Mouse (Mus musculus): Measurements from ENCODE around the gene AC131692.1.
"Not testable (repeated sequence)": the region's sequence is repeated elsewhere in the genome, so short reads cannot be mapped to it uniquely, and the experiment has no call there.

The AC131692.1 gene

DNA sequence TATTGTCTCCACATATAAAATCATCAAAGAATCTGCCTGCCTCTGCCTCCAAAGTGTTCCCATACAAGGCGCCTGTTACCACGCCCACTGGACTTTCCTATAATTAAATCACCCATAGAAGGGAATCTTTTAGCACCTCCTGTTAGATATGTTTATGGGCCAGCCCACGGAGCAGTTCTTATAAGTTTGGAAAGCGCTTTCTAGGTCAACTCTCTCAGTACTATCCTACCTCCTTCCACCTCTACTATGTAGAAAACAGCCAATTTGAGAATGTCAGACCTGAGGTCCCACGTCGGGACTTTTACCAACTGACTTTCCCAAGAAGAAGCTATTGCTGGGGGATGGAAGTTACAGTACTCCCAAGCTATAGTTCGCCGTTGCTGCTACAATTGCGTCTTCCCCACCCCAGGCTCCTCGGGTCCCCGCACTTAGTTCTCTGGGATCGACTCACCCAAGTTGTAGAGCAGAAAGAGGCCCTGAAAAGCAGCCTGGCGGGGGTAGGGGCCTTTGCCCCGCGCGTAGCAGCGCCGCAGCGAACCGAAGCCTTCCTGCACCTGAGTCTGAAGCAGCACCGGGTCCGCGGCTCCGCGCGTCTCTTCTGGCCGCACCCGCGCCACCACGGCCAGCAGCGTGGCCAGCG is 23.2 kb downstream of the AC131692.1 start:
- DNase-seq (ENCODE audit: low read depth, low spot score): no peak

DNA sequence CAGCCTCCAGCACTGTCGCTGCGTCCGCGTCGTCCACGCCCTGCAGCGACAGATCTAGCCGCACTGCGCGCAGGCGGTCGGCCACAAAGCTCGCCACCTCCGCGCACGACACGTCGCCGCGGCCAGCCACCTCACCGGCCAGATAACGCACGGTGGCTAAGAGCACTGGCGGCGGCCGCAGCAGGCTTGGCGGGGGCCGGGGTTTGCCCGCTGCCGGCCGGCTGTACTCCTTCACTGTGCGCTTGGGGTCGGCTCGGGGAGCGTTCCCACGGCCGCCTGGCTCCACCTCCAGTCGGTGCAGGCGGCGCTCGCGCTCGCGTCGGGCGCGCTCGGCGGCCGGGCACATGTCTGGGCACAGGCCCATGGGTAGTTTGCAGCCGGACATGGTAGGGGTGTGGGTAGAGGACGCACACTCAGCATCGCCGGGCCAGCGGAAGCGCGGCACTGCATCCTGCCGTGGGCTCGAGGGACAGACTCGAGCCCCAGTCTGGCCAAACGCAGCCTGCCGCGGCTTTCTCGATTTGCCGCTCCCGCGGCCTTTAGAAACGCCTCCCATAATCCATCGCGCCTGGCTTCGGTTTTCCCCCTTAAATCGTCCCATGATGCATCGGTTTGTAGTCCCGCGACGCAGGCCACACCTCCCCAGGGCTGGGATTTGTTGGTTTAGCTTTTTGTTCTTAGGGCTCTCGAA is 23.9 kb downstream of the AC131692.1 start, which contains the start of gene Sac3d1:
Gene Sac3d1, minus strand, starts transcription at position 665 of the 691 bp plus-strand sequence.
- peak; percentile 97 for DNase-seq (ENCODE audit: low read depth, low spot score)

DNA sequence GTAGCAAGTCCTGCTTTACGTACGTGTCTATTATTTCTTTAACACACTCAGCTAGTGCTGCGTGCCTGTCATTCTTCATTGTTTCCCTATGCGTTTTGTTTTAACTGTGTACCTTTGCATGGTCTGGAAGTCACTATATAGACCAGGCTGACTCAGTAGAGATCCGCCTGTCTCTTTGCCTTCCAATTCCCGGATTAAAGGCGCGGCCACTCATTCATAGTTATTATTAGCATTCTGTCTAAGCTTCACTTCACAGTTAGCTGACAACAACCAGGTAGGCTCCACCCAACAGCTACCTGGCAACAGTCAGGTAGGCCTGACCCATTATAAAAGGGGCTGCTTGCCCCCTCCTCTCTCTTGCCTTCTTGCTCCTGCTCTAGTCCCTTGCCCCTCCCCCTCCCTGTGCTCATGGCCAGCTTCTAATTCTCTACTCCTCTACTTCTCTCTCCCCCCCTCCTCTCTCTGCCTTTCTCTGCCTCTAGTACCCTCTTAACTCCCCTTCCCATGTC is 24.5 kb downstream of the AC131692.1 start:
- DNase-seq (ENCODE audit: low read depth, low spot score): no peak

DNA sequence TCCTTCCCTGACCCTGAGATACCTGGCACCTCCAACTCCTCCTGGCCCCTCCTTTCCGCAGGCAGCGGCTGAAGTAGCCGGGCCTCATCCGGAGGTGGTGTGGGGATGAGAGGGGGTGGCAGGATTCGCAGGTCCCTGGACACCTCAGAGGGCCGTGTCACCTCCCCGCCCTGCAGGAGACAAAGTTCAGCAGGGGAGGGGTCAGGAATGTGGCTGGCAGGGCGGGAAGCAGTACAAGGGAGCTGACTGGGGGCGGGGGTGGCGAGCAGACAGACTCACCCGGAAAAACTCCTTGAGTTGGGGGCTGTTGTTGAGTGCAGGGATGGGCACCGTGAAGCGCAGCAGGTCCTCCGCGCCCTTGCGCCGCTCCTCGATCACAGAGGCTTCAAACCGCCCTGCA is 27.5 kb downstream of the AC131692.1 start:
- DNase-seq (ENCODE audit: low read depth, low spot score): no peak

DNA sequence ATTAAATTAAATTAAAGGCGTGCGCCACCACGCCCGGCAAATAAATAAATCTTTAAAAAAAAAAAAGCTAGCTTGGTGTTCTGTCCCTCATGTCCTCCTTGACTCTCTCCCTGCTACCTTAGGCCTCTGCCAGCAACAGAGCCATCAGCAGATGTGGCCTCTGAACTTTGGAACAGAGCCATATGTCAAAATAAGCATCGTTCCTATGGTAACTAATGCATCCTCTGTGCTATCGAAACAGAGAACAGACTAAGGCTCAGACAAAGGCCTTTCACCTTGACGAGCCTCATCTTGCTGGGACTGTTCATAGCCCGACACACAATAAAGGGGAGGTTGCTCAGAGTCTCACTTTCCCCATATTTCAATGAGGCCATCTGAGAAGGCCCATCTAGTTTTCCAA is 29.1 kb downstream of the AC131692.1 start:
- DNase-seq (ENCODE audit: low read depth, low spot score): no peak

DNA sequence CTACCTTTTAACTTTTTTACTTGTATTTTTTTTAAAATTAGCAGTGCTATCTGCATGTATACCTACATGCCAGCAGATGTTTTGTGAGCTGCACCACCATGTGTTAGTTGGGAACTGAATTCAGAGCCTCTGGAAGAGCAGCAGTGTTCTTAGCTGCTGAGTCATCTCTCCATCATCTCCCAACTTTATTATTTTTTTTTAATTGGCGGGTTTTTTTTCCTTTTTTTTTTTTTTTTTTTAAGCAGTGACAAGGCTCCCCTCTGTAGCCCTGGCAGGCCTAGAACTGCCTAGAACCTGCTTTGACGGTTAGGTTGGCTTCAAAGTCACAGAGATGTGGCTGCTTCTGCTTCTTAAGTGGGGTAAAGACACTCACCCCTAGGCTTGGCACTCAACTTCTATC is 30.7 kb downstream of the AC131692.1 start:
- no peak for DNase-seq (ENCODE audit: low read depth, low spot score)

DNA sequence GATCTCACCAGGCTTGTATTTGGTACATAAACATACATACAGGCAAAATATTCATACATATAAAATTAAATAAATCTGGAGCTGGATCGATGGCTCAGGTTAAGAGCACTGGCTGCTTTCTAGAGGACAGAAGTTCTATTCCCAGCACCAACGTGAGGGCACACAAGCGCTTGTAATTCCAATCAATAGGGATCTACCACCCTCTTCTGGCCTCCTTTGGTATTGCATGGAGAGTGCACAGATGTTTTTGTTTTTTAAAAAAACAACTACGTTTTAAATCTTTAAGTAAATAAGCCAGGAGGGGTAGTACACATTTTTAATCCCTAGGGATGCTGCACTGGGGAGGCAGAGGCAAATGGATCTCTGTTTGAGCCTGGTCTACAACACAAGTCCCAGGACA is 32.1 kb downstream of the AC131692.1 start:
- DNase-seq (ENCODE audit: low read depth, low spot score): no peak

DNA sequence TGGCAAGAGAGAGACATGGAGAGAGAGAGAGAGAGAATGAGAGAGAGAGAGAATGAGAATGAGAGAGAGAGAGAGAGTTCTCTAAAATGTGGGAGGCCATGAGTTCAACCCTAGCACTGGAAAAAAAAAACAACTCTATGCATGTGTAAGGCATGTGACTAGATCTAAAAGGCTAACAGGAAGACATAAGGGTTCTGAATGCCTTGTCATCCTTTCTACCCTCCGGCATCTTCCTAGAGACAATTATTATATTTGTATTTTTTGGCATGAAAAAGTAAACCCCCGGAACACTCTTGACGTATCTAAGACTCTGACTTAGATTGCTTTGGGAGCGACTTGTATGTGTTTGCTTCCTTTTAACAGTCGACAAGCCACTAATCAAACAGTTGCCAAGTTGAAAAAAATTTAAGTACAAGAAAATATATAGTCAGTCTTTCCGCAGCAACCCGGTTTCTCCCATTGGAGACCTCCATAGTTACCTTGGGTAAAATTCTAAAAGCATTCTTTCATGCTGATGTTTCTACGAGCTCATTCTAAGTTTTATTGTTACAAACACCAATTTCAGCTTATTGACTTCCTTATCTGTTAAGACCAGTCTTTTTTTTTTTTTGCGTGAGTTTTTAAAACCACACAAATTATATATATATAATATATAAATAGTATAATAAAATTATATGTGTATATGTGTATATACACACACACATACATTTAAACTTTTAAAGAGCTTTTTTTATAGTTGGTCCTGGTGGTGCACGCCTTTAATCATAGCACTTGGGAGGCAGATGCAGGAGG is 32.8 kb downstream of the AC131692.1 start:
- no peak for DNase-seq (ENCODE audit: low read depth, low spot score)

DNA sequence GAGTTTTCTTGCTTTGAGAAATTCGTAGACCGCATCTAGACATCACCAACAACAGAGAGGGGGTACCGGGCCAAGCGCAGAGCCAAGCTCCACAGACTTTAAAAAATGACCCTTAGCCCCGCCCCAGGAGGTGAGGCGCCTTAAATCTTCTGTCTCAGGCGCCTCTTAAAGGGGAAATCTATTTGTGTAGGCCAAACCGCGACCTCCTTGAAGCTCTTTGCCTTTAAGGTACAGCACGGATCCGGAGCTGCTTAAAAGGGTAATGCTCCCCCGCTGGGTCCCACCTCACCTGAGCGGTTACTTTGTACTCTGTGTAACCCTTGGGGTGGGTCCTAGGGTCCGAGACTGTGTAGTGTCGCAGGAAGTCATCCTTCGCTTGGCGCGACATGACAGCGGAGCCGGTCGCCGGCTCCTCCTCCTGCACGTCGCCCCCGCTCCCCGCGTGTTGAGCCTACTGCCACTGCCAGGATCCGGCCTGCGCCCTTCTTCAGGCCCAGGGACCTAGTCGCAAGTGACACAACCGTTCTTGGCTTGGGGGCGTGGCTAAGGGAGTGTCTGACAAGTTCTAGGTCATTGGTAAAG is 33.6 kb downstream of the AC131692.1 start, which contains the start of gene Snx15:
Gene Snx15, minus strand, starts transcription at position 545 of the 582 bp plus-strand sequence.
- peak; percentile 98 for DNase-seq (ENCODE audit: low read depth, low spot score)

DNA sequence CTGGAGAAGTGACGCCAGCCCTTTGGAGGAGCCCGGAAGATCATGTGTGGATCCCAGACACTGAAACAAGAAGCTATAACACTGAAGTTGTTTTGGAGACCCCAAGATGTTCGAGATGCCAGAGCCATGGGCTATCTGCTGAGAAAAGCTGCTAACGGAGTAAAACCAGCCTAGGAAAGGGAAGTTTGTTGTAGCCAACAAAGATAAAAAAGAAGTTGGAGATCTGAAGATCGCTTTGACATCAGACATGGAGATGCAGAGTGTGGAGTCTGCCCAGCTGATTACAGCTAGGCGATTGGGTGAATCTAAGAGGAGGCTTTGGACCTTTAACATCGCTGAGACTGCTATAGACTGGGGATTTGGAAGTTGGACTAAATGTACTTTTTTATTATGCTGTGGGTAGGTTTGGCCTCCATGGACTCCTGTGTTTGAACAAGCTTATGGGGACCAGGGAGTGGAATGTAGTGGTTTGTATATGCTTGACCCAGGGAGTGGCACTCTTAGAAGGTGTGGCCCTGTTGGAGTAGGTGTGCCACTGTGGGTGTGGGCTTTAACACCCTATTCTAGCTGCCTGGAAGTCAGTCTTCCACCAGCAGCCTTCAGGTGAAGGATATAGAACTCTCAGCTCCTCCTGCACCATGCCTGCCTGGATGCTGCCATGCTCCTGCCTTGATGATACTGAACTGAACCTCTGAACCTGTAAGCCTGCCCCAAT is 36.4 kb downstream of the AC131692.1 start:
- not testable (repeated sequence) for DNase-seq (ENCODE audit: low read depth, low spot score)

DNA sequence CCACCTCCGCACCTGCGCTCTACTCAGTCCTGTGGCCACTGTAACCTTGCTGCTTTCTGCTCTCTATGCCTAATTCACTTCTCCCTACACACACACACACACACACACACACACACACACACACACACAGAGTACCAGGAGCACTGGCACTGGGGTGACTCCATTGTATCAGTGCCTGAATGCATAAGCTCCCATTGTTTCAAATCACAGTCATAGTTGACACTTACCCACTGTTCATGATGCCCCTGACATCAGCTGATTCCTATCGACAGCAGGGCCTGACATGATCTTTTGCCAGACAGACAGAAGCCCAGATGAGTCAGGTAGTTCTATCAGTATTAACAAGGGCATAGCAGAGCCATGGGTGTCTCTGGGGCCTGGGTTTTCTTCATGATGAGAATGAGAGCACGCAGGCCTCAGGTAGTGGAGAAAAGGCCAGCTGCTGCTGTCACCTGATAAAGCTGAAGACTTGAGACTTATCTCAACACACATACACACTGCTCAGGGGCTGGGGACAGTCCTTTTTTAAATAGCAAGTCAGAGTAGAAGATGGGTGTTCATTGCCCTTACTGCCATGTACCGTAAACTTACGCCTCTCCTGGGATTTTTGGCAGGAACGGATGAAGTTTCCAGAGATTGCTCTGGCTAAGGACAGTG is 38.1 kb downstream of the AC131692.1 start:
- DNase-seq (ENCODE audit: low read depth, low spot score): no peak

DNA sequence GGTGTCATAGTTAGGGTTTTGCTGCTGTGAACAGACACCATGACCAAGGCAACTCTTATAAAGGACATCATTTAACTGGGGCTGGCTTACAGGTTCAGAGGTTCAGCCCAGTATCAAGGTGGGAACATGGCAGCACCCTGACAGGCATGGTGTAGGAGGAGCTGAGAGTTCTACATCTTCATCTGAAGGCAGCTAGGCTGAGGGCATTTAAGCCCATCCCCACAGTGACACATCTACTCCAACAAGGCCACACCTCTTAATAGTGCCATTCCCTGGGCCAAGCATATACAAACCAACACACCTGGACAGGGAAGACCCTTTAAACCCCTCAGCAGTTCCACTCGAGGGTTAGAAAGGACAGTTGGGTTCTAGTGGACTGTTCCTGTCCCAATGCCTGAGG is 39.0 kb downstream of the AC131692.1 start:
- not testable (repeated sequence) for DNase-seq (ENCODE audit: low read depth, low spot score)

DNA sequence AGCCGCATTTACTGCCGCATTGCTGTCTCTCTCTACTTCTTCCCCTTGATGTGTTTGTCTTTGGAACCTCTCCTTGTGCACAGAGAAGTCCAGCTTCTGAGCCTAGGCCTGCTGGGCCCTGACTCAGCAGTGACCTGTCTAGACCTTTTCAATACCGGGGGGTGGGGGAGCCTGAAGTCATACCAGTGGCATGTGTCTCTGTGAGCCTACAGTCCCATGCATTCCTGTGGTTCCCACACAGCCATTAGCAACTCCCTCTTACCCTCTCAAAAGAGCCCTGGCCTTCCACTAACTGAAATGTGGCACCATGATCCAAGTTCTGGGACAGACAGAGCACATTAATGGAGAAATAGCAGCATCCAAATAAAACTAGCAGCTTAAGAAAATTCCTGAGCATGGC is 42.2 kb downstream of the AC131692.1 start:
- DNase-seq (ENCODE audit: low read depth, low spot score): no peak

DNA sequence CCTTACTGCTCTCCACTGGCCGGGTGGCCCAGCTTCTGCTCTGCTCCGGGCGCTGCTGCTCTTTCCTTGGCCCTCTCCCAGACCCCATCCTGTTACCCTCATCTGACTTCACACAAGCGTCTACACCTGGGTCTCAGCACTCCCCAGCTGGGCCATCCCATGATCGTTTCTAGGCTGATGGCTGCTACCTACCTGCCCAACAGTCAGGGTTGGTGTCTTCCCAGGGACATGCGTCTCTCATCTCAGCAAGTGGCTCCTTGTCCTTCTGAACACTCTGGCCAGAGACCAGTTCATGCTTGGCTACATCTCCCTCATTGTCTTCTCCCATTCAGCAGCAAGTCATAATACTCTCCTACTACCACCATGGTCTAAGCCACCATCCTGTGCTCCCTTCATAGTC is 45.5 kb downstream of the AC131692.1 start:
- DNase-seq (ENCODE audit: low read depth, low spot score): no peak

DNA sequence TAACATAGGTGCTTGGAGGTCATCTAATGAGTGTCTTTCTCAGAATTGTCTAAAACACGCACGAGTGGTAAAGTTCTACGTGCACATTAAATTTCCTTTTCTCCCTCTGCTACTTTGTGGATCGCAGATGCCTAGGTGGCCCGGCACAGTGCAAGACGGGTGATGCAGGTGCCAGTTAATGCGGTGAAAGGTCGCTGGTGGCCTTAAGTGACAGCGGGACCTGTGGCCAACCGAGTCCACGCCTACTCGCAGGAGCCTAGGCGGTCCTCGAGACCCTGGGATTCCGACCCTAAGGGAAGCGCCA is 46.1 kb downstream of the AC131692.1 start:
- no peak for DNase-seq (ENCODE audit: low read depth, low spot score)

DNA sequence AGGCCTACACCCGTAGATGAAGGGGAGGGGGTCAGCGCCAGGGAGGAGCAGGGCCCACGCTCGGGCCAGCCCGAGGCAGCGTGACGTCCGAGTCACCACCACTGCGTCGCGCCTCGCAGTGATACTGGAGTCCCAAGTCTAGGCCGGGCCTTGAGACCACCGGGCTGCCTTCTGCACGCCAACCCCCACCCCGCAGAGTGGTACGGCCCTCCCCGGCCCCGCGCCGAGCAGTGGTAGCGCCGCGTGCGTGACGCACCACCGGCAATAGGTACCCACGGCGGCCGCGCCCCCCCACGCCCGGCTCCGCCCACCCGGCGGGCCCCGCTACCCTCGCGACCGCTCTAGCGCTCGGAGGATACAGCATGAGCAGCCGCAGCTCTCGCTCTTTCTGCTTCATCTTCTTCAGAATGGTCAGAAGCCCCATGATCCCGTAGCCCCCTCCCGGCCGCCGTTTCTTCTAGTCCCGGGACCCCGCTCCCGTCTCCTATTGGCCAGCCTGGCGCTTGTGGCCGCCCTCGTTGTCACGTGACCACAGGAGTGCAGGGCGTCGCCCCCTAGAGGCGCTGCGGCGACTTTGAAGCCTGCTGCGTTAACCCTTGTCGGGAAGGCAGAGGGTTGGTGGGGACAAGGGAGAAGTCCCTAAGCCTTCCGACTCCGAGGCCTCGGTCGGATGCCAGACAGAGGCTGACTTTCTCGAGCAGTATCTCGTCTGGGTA is 46.6 kb downstream of the AC131692.1 start, which contains the start of gene Batf2:
Gene Batf2, plus strand, starts transcription at position 306 of the 716 bp plus-strand sequence.
- DNase-seq (ENCODE audit: low read depth, low spot score): peak; percentile 96

DNA sequence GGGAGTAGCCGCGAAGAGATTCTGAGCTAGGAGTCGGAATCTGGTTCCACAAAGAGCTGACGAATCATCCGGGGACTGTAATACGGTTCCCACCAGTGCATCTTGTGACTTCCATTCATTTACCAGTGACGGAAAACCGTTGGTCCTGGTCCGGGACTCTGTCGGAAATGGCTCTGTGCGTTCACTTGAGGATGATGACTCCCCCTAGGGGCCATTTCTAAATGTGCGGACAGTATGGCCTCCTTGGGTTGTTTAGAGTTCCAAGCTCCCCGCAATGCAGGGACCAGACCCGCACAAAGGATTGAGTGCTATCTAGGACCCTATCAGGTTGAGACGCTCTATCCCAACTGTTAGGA is 47.2 kb downstream of the AC131692.1 start, which contains the start of gene Arl2:
Gene Arl2, minus strand, starts transcription at position 155 of the 356 bp plus-strand sequence.
- peak; percentile 95 for DNase-seq (ENCODE audit: low read depth, low spot score)

DNA sequence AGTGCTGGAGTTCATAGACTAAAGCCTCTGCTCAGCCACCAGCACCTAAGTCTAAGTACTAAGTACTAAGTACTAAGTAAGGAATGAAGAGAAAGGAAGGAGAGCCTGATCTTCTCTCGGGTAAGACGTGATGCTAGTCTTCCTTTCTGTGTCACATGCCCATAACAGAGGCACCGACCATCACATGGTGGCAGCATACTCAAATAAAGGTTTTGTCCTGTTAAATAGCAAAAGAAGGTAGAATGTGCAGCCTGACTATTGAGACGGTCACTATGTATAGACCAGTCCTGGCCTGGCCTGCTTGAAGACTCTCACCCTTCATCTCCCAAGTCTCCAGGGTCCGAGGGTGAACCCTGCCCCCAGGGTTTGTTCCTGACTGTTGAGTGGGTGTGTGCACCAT is 50.6 kb downstream of the AC131692.1 start:
- no peak for DNase-seq (ENCODE audit: low read depth, low spot score)

All from telencephalon, adult 2 months (tissue).